Mouse (Mus musculus) WW6 (cell line): ENCODE results near the gene Parvb.

Experiments
- DNase-seq: peaks from one replicate; pipeline ENCODE4 v3.0.0-alpha.2; 2013; ENCODE audit warnings: low read depth, low spot score

The Parvb gene

GRCm38 (mm10) chr15:84324870-84325553 lies 93.2 kb downstream of the Parvb start:
- no peak for DNase-seq

- DNase-seq: no peak
These were observed 93.9 kb downstream of the Parvb start for GRCm38 (mm10) chr15:84325736-84326135.

- DNase-seq: no peak
These were observed 97.0 kb downstream of the Parvb start for GRCm38 (mm10) chr15:84328870-84329269.

- no peak for DNase-seq
These were observed 98.1 kb downstream of the Parvb start for GRCm38 (mm10) chr15:84329940-84330339.

- no peak for DNase-seq
These were observed 99.3 kb downstream of the Parvb start for GRCm38 (mm10) chr15:84331066-84331612.

GRCm38 (mm10) chr15:84336281-84336817 lies 104.5 kb downstream of the Parvb start:
- no peak for DNase-seq

GRCm38 (mm10) chr15:84337599-84337998 lies 105.8 kb downstream of the Parvb start:
- DNase-seq: no peak

- DNase-seq: no peak
These were observed 109.1 kb downstream of the Parvb start for GRCm38 (mm10) chr15:84340926-84341325.

GRCm38 (mm10) chr15:84348769-84349168 lies 116.9 kb downstream of the Parvb start:
- DNase-seq: no peak

GRCm38 (mm10) chr15:84349915-84350738 lies 118.3 kb downstream of the Parvb start:
- no peak for DNase-seq

- DNase-seq: no peak
These were observed 119.5 kb downstream of the Parvb start for GRCm38 (mm10) chr15:84351342-84351741.

- DNase-seq: no peak
These were observed 120.3 kb downstream of the Parvb start for GRCm38 (mm10) chr15:84351915-84352844.

- no peak for DNase-seq
These were observed 123.2 kb downstream of the Parvb start for GRCm38 (mm10) chr15:84355081-84355480.

- no peak for DNase-seq
These were observed 132.9 kb downstream of the Parvb start for GRCm38 (mm10) chr15:84364746-84365145.
